ENCODE assay signal across 16 mouse cellular contexts in genomic region chr19:59029011-59029410, GRCm38 (mm10). TPM values are rescaled to one million over a fixed set of nuclear protein-coding genes. Genes with fewer than 3 reads are reported as not detected.
DNase-seq lines count a peak whose midpoint lies in the region; ATAC-seq lines count a peak whose summit lies in the region.
"Had no signal": no experiment of that assay in that cellular context is flagged by ENCODE, and none has a peak within 500 bp of the region (broad histone marks: within the 10 kb centered on the region; RNA-seq: fewer than 3 reads in every experiment).

No protein-coding gene starts in this region.

- H3K36me3 ChIP-seq in neural tube, embryonic 12.5 days: no peaks in the 10 kb centered on the region
- H3K36me3 ChIP-seq in neural tube, embryonic 14.5 days (ENCODE audit: control insufficient read depth, insufficient read depth, low read length): no peaks in the 10 kb centered on the region; the same call in 1 of the 2 replicates
- H3K36me3 ChIP-seq: heart, embryonic 10.5 days had no signal

- H3K9ac ChIP-seq in neural tube, embryonic 12.5 days: no peak overlapping the region
- H3K9ac ChIP-seq in neural tube, embryonic 14.5 days (replicated peaks; ENCODE audit: low read depth, low read length): no peak overlapping the region

- no peak overlapping the region for H3K4me2 ChIP-seq in neural tube, embryonic 12.5 days (replicated peaks)
- H3K4me2 ChIP-seq in neural tube, embryonic 14.5 days (ENCODE audit: low read depth, low read length): no peak overlapping the region

- peak; percentile 56; the same call in 1 of the 2 replicates for ATAC-seq in neural tube, embryonic 12.5 days (ENCODE audit: low FRiP score, low read depth)
- ATAC-seq in neural tube, embryonic 14.5 days (ENCODE audit: low read depth): peak; percentile 56; the same call in 1 of the 2 replicates
- ATAC-seq: hindbrain, postnatal 0 days had no signal

- no peak overlapping the region for H3K4me3 ChIP-seq in neural tube, embryonic 12.5 days
- H3K4me3 ChIP-seq in neural tube, embryonic 14.5 days (ENCODE audit: low read depth, low read length): no peak overlapping the region
- H3K4me3 ChIP-seq: embryonic facial prominence, embryonic 10.5 days; heart, embryonic 10.5 days had no signal

- no peaks in the 10 kb centered on the region for H3K9me3 ChIP-seq in neural tube, embryonic 12.5 days
- H3K9me3 ChIP-seq in neural tube, embryonic 14.5 days (ENCODE audit: control insufficient read depth, low read length): no peaks in the 10 kb centered on the region
- H3K9me3 ChIP-seq: embryonic facial prominence, embryonic 10.5 days; heart, embryonic 10.5 days had no signal

- no peaks in the 10 kb centered on the region for H3K27me3 ChIP-seq in neural tube, embryonic 12.5 days (replicated peaks)
- H3K27me3 ChIP-seq in neural tube, embryonic 14.5 days (ENCODE audit: control insufficient read depth, insufficient read depth, low read length): no peaks in the 10 kb centered on the region

- intact Hi-C loops in heart, postnatal 14 days (cut with DNase I): no loop called here

- WGBS in neural tube, embryonic 12.5 days: 29% methylated on average over 9 of the region's 9 CpGs
- 25% methylated on average over 9 of the region's 9 CpGs for WGBS in neural tube, embryonic 14.5 days

- no peak overlapping the region for H3K27ac ChIP-seq in neural tube, embryonic 12.5 days
- H3K27ac ChIP-seq in neural tube, embryonic 14.5 days (ENCODE audit: low read depth, low read length): no peak overlapping the region
- H3K27ac ChIP-seq: embryonic facial prominence, embryonic 10.5 days; heart, embryonic 10.5 days; hindbrain, postnatal 0 days had no signal

- no peaks in the 10 kb centered on the region for H3K4me1 ChIP-seq in neural tube, embryonic 12.5 days
- 0 out of 2 replicates have a peak, but pooled peaks cover 2% of the 10 kb centered on the region for H3K4me1 ChIP-seq in neural tube, embryonic 14.5 days (ENCODE audit: control insufficient read depth, insufficient read depth, low read length)
- H3K4me1 ChIP-seq: embryonic facial prominence, embryonic 10.5 days; heart, embryonic 10.5 days had no signal

- peak; percentile 25 for DNase-seq in heart, adult 11 months
- DNase-seq in heart, postnatal 14 days: no peak
- no peak for DNase-seq in neural tube, embryonic 10.5 days (ENCODE audit: extremely low spot score, low spot score)
- DNase-seq in natural killer cell, adult 2 months (ENCODE audit: low spot score in 2 of 2): no peak
- DNase-seq: adrenal gland, adult 2 months; adrenal gland, postnatal 25 days; cerebellum, adult 2 months; cerebellum, postnatal 10 days; gastrocnemius, postnatal 36 days; heart, adult 18-20 months; heart, postnatal 10 days had no signal

RNA-seq across cellular contexts. Expression of gene Shtn1, which starts 46.9 kb away (rescaled TPM):
- 1 to 10 TPM; 2.2 to 2.4 TPM for total RNA-seq in heart, postnatal 14 days (2021)
- polyA plus RNA-seq in neural tube, embryonic 12.5 days (2016; fragmentation: Nextera tagmentation; extraction: Ambion mirVana): 10.2 and 12.9 TPM in 2 replicates
- polyA plus RNA-seq in neural tube, embryonic 14.5 days (2014; fragmentation: Nextera tagmentation; extraction: Ambion mirVana): 54.9 and 59.5 TPM in 2 replicates
